Mouse (Mus musculus) ES-E14 (cell line): Measurements from ENCODE around the gene C2cd4b. TPM values are rescaled to one million over a fixed set of nuclear protein-coding genes. Genes with fewer than 3 reads are reported as not detected.
A peak's percentile ranks its signal among the peaks of the same experiment; 100 is the strongest.

ENCODE experiments used
- DNase-seq: peaks from one replicate; pipeline ENCODE4 v3.0.0-alpha.2; 2013; ENCODE audit warnings: low read depth, low spot score
- H3K27ac ChIP-seq: 2 replicates; pipeline ENCODE4 v1.5.1; 2012; ENCODE audit warnings: low read depth, mild to moderate bottlenecking, low read length, moderate library complexity, mixed read lengths; ENCODE audit not compliant: poor library complexity, insufficient read depth, severe bottlenecking
- H3K36me3 ChIP-seq: 2 replicates; pipeline ENCODE4 v1.6.1; 2012; ENCODE audit warnings: mild to moderate bottlenecking, low read length, moderate library complexity, mixed read lengths; ENCODE audit not compliant: control insufficient read depth, poor library complexity, insufficient read depth, severe bottlenecking
- H3K4me1 ChIP-seq, 2 experiments: fragments of 150-350 bp in 1 of 2; sonication (generic) in 1 of 2; 2 replicates each; pipeline ENCODE4 v1.6.1; 2012; ENCODE audit warnings: low read length in 2 of 2, mild to moderate bottlenecking in 1 of 2, mixed read lengths in 1 of 2; ENCODE audit not compliant: control insufficient read depth in 2 of 2, insufficient read depth in 2 of 2, poor library complexity in 1 of 2
- H3K4me3 ChIP-seq, 2 experiments: fragments of 150-350 bp in 1 of 2; sonication (generic) in 1 of 2; 2 replicates each; pipeline ENCODE4 v1.5.1; 2012; ENCODE audit warnings: low read length in 2 of 2, low read depth in 1 of 2, mild to moderate bottlenecking in 1 of 2, mixed read lengths in 1 of 2; ENCODE audit not compliant: insufficient read depth in 1 of 2, poor library complexity in 1 of 2, severe bottlenecking in 1 of 2
- H3K9ac ChIP-seq: 2 replicates; pipeline ENCODE4 v1.6.1; 2012; ENCODE audit warnings: low read depth, mild to moderate bottlenecking, low read length, mixed read lengths; ENCODE audit not compliant: poor library complexity, insufficient read depth, severe bottlenecking
- H3K9me3 ChIP-seq: fragments of 150-350 bp; sonication (generic); 2 replicates; pipeline ENCODE4 v1.6.1; 2012; ENCODE audit warnings: low read depth, mild to moderate bottlenecking, low read length; ENCODE audit not compliant: control insufficient read depth, insufficient read depth
- CHD2 ChIP-seq: IDR thresholded peaks from 2 replicates; pipeline ENCODE4 v1.6.1; 2014; ENCODE audit warnings: mild to moderate bottlenecking, low read depth, low read length, inconsistent platforms
- HCFC1 ChIP-seq: IDR thresholded peaks from 2 replicates; pipeline ENCODE4 v1.6.1; 2012; ENCODE audit warnings: low read length, inconsistent platforms, borderline replicate concordance; ENCODE audit not compliant: insufficient read depth
- MAFK ChIP-seq: IDR thresholded peaks from 2 replicates; pipeline ENCODE4 v1.6.1; 2014; ENCODE audit warnings: mild to moderate bottlenecking, low read depth, low read length, inconsistent platforms; ENCODE audit not compliant: insufficient read depth
- ZC3H11A ChIP-seq: IDR thresholded peaks from 2 replicates; pipeline ENCODE4 v1.6.1; 2012; ENCODE audit warnings: low read depth, mild to moderate bottlenecking, inconsistent platforms, low read length, borderline replicate concordance
- ZNF384 ChIP-seq: IDR thresholded peaks from 2 replicates; pipeline ENCODE4 v1.6.1; 2012; ENCODE audit warnings: low read depth, low read length, inconsistent platforms
- in situ Hi-C, 2 experiments: fragments of 600-800 bp; cut with MboI; formaldehyde crosslinking; loops; one replicate each; pipeline ENCODE4 v1.15.1; 2025; ENCODE audit warnings: low sequenced_read_pairs in 2 of 2, inconsistent platforms in 1 of 2; ENCODE audit not compliant: unreplicated experiment in 2 of 2
- total RNA-seq: library from RNA; depleted of rRNA; stranded (reverse); fragments of 300-350 nt; gene quantifications from 2 replicates; pipeline ENCODE4 v1.2.3, GENCODE M21; 2012

C2cd4b gene
- total RNA-seq, 1 experiment, result 1.1 TPM

DNA sequence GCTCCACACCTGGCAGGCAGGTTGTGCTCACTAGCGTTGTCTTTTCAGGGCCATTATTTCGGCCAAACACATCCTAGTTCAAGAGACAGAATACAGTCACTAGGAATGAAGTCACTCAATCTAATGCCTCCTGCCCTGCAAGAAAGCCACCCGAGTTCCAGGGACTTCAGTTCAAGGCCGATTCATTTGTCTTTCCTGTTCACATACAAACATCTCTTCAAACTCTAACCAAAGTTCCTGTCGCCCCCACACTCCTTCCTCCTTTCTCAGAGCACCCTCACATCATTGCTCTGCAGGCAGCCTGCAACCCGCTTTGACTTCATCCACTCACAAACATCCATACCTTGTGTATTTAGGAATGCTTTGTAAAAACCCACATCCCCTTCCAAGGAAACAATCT lies 34.3 kb downstream of the C2cd4b start:
- Histone ChIP-seq H3K36me3 (no peaks in the 10 kb centered on the region), H3K9me3 (no peaks in the 10 kb centered on the region), H3K4me3 (no peak overlapping the region), H3K4me1 (no peaks in the 10 kb centered on the region), H3K27ac (no peak overlapping the region), H3K9ac (no peak overlapping the region)
- no peak for DNase-seq
- in situ Hi-C loops, result no loop called here
- TF ChIP-seq HCFC1 (no peak), MAFK (no peak), ZC3H11A (no peak), CHD2 (no peak), ZNF384 (no peak)

DNA sequence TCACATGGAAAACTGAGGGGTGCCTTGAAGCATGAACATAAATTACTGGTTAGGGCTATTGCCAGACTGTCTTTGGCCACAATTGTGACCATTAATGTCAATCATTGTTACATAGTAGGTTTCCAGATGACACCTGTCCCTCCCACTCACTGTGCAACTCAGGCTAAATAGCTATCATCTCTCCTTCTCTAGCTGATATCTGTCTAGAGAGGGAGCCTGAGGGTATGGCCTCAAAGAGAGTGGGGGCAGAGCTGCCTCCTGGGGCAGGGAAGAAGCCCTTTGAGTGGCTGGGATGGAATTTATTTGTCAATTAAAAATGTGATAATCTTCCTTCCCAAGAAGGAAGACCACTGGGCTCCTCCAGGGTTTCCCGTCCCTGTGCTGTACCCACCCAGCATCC lies 35.0 kb downstream of the C2cd4b start:
- no peaks in the 10 kb centered on the region for H3K9me3 ChIP-seq
- in situ Hi-C loops, result no loop called here
- no peaks in the 10 kb centered on the region for H3K36me3 ChIP-seq
- no peak overlapping the region for H3K4me3 ChIP-seq
- DNase-seq, result no peak
- TF ChIP-seq MAFK (no peak), CHD2 (no peak), HCFC1 (no peak), ZC3H11A (no peak), ZNF384 (no peak)
- H3K27ac ChIP-seq, result no peak overlapping the region
- no peak overlapping the region for H3K9ac ChIP-seq
- H3K4me1 ChIP-seq, result no peaks in the 10 kb centered on the region

DNA sequence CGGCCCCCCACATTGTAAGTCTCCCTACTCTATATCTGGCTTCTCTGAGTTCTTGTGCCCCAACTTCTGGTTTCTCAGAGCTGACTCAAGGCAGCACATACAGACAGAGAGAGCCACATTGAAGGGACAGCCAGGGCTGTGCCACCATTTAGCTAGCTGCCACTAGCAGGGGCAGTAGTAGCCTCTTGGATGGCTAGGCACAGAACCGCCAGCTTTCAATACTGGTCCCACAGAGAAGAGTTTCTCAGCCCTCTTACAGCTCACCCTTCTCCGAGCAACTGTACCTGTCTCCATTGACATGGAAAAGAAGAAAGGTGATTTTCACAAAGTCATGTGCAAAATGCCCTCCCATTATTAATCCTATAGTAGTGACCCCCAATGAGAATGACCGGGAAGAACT lies 35.4 kb downstream of the C2cd4b start:
- Histone ChIP-seq H3K9me3 (no peaks in the 10 kb centered on the region), H3K27ac (no peak overlapping the region), H3K4me1 (no peaks in the 10 kb centered on the region), H3K4me3 (no peak overlapping the region), H3K36me3 (no peaks in the 10 kb centered on the region), H3K9ac (no peak overlapping the region)
- DNase-seq, result no peak
- TF ChIP-seq HCFC1 (no peak), MAFK (no peak), ZNF384 (no peak), CHD2 (no peak), ZC3H11A (no peak)
- in situ Hi-C loops, result no loop called here

DNA sequence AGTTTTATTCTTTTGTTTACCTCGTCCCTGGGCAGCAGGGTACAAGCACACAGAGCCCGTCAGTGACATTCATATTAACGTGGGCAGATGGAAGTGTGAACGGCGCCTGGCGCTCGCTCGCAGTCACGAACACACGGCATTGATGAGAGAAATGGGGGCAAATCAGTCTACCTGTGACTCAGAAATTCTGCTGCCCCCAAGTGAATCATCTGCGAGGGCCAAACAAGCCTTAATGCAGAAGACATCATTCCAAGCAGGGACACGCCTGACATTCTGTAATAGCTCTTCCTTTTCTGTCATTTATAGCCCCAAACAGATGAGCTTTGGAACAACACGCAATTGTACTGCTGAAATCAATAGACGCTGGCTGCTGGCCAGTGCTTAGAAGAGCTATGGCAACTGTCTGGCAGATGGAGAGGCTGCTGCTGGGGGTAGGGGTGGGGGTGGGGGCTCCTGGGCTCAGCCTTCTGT lies 36.0 kb downstream of the C2cd4b start:
- DNase-seq, result no peak
- Histone ChIP-seq H3K9ac (no peak overlapping the region), H3K36me3 (no peaks in the 10 kb centered on the region), H3K27ac (no peak overlapping the region), H3K9me3 (no peaks in the 10 kb centered on the region), H3K4me1 (no peaks in the 10 kb centered on the region), H3K4me3 (no peak overlapping the region)
- in situ Hi-C loops, result no loop called here
- TF ChIP-seq MAFK, result no peak
- no peak for TF ChIP-seq ZC3H11A
- TF ChIP-seq ZNF384, result no peak
- no peak for TF ChIP-seq CHD2
- TF ChIP-seq HCFC1, result no peak

DNA sequence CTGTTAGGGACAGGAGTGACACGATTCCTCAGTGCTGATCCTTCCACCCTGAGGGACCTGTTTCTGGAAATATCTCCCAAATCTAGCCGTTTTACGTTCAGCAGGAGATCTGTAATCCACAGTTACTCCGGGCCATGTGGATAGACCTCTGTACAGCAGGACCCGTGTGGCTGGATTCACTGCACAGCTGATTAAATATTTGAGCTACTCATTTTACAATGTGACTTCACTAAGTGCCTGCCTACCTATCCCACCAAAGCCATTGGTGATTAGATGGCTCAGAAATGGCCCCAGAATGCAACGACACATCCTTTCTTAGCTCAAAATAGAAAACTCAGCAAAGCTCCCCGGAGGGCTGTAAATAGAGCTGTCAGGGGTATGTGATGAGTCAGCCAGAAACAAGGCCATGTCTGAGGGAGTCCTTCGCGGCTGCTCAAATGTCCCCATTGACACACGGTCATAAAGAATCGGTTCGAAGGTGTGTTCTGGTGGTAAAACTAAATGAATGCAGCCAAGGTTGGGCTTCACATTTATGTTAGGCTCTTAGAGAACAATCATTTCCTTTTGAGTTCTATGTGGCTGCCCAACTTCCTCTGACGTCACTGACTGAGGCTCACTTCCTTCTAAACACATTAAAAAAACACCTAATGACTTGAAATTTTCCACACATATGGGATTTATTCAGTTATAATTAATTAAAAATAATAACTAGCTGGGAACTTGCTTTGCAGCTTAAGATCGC lies 40.0 kb downstream of the C2cd4b start:
- DNase-seq, result no peak
- no peak overlapping the region for H3K4me3 ChIP-seq
- no peak for TF ChIP-seq ZNF384
- 0 out of 2 replicates have a peak, but pooled peaks have one; percentile 23 for TF ChIP-seq MAFK
- no peaks in the 10 kb centered on the region for H3K9me3 ChIP-seq
- no peak overlapping the region for H3K27ac ChIP-seq
- in situ Hi-C loops, result no loop called here
- H3K9ac ChIP-seq, result no peak overlapping the region
- no peaks in the 10 kb centered on the region for H3K36me3 ChIP-seq
- H3K4me1 ChIP-seq, result no peaks in the 10 kb centered on the region
